Mouse (Mus musculus) lung, postnatal 14 days (tissue): ENCODE results near the gene Rrn3.
"Not testable (repeated sequence)": the region's sequence is repeated elsewhere in the genome, so short reads cannot be mapped to it uniquely, and the experiment has no call there.

Source experiments
- DNase-seq: peaks from one replicate; pipeline ENCODE4 v3.0.0; 2021

The Rrn3 gene

GRCm38 (mm10) chr16:13793441-13793840 is 12.9 kb downstream of the Rrn3 start:
- not testable (repeated sequence) for DNase-seq

- DNase-seq = no peak
Observed at GRCm38 (mm10) chr16:13796746-13797175, 16.3 kb downstream of the Rrn3 start.

- no peak for DNase-seq
Observed at GRCm38 (mm10) chr16:13801231-13801630, 20.7 kb downstream of the Rrn3 start.

- DNase-seq = no peak
Observed at GRCm38 (mm10) chr16:13804666-13805065, 24.2 kb downstream of the Rrn3 start.

- no peak for DNase-seq
Observed at GRCm38 (mm10) chr16:13807616-13808015, 27.1 kb downstream of the Rrn3 start.

GRCm38 (mm10) chr16:13808410-13808809 is 27.9 kb downstream of the Rrn3 start:
- no peak for DNase-seq

GRCm38 (mm10) chr16:13812152-13812551 is 31.6 kb downstream of the Rrn3 start:
- DNase-seq = no peak

- DNase-seq = no peak
Observed at GRCm38 (mm10) chr16:13813200-13813599, 32.7 kb downstream of the Rrn3 start.

GRCm38 (mm10) chr16:13818560-13819393 is 38.3 kb downstream of the Rrn3 start, which contains the start of gene Ntan1:
Ntan1 (plus strand) TSS chr16:13818845.
- peak; percentile 97 for DNase-seq

GRCm38 (mm10) chr16:13819394-13819743 is 38.9 kb downstream of the Rrn3 start:
- no peak for DNase-seq

- no peak for DNase-seq
Observed at GRCm38 (mm10) chr16:13819806-13820500, 39.4 kb downstream of the Rrn3 start.

- DNase-seq = no peak
Observed at GRCm38 (mm10) chr16:13820771-13821170, 40.3 kb downstream of the Rrn3 start.

GRCm38 (mm10) chr16:13825781-13826490 is 45.4 kb downstream of the Rrn3 start:
- no peak for DNase-seq

GRCm38 (mm10) chr16:13826511-13826910 is 46.0 kb downstream of the Rrn3 start:
- no peak for DNase-seq

GRCm38 (mm10) chr16:13830444-13830843 is 49.9 kb downstream of the Rrn3 start:
- DNase-seq = no peak

GRCm38 (mm10) chr16:13831606-13832005 is 51.1 kb downstream of the Rrn3 start:
- DNase-seq = no peak

GRCm38 (mm10) chr16:13834382-13834781 is 53.9 kb downstream of the Rrn3 start:
- DNase-seq = no peak

- DNase-seq = no peak
Observed at GRCm38 (mm10) chr16:13840056-13840455, 59.5 kb downstream of the Rrn3 start.

- DNase-seq = no peak
Observed at GRCm38 (mm10) chr16:13840956-13841355, 60.4 kb downstream of the Rrn3 start.

GRCm38 (mm10) chr16:13845031-13845430 is 64.5 kb downstream of the Rrn3 start:
- DNase-seq = no peak

- no peak for DNase-seq
Observed at GRCm38 (mm10) chr16:13846675-13847074, 66.2 kb downstream of the Rrn3 start.

- no peak for DNase-seq
Observed at GRCm38 (mm10) chr16:13848310-13848709, 67.8 kb downstream of the Rrn3 start.

- no peak for DNase-seq
Observed at GRCm38 (mm10) chr16:13851446-13851845, 70.9 kb downstream of the Rrn3 start.

GRCm38 (mm10) chr16:13853886-13854285 is 73.4 kb downstream of the Rrn3 start:
- no peak for DNase-seq
